8 mouse cellular contexts compared by ENCODE assay signal in the genomic region with DNA sequence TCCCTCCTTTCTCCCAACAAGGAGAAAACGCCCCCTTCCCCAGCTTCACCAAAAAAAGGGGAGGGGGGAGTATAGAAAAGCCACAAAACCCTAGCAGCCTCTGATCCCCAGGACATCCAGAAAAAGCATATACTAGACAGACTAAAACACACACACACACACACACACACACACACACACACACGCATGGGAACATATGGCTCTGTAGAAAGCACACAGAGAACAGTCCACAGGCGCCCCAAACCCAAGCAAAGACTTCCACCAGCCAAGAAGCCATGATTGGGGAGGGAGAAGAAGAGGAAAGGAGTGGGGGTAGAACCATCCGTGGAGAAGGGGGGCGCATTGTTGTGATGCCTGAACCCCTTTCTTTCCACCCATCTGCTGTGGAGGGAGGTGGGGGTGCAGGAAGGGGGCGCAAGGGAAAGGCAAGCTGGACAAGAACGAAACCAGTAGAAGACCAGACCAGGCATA. TPM values are rescaled to one million over a fixed set of nuclear protein-coding genes. Genes with fewer than 3 reads are reported as not detected.
DNase-seq lines count a peak whose midpoint lies in the region; ATAC-seq lines count a peak whose summit lies in the region.

No protein-coding gene starts in this region.

- peak overlapping the region; percentile 94 for H3K27ac ChIP-seq in heart, embryonic 10.5 days
- H3K27ac ChIP-seq in embryonic facial prominence, embryonic 15.5 days (replicated peaks), result peak overlapping the region; percentile 92
- H3K27ac ChIP-seq in hindbrain, embryonic 16.5 days (ENCODE audit: low read depth, low read length), result peak overlapping the region; percentile 85
- H3K27ac ChIP-seq in liver, embryonic 15.5 days (replicated peaks), result no peak overlapping the region
- peak overlapping the region; percentile 94; the same call in 1 of the 2 replicates for H3K27ac ChIP-seq in stomach, embryonic 15.5 days

- H3K4me3 ChIP-seq in heart, embryonic 10.5 days, result peak overlapping the region; percentile 93
- H3K4me3 ChIP-seq in embryonic facial prominence, embryonic 15.5 days (replicated peaks), result peak overlapping the region; percentile 78
- H3K4me3 ChIP-seq in hindbrain, embryonic 16.5 days (ENCODE audit: low read length), result peak overlapping the region; percentile 66
- H3K4me3 ChIP-seq in liver, embryonic 15.5 days (replicated peaks), result peak overlapping the region; percentile 56
- H3K4me3 ChIP-seq in stomach, embryonic 15.5 days (replicated peaks), result peak overlapping the region; percentile 77

- H3K9me3 ChIP-seq in heart, embryonic 10.5 days, result no peaks in the 10 kb centered on the region
- no peaks in the 10 kb centered on the region for H3K9me3 ChIP-seq in embryonic facial prominence, embryonic 15.5 days (replicated peaks)
- no peaks in the 10 kb centered on the region for H3K9me3 ChIP-seq in hindbrain, embryonic 16.5 days (ENCODE audit: control insufficient read depth, low read length)
- no peaks in the 10 kb centered on the region for H3K9me3 ChIP-seq in liver, embryonic 15.5 days (replicated peaks)
- no peaks in the 10 kb centered on the region for H3K9me3 ChIP-seq in stomach, embryonic 15.5 days

- peaks cover 7% of the 10 kb centered on the region; the same call in 1 of the 2 replicates for H3K27me3 ChIP-seq in heart, embryonic 10.5 days (ENCODE audit: insufficient read depth, poor library complexity, severe bottlenecking)
- no peaks in the 10 kb centered on the region for H3K27me3 ChIP-seq in embryonic facial prominence, embryonic 15.5 days
- H3K27me3 ChIP-seq in hindbrain, embryonic 16.5 days (replicated peaks; ENCODE audit: control insufficient read depth, insufficient read depth, low read length), result no peaks in the 10 kb centered on the region
- peaks cover 63% of the 10 kb centered on the region for H3K27me3 ChIP-seq in liver, embryonic 15.5 days
- no peaks in the 10 kb centered on the region for H3K27me3 ChIP-seq in stomach, embryonic 15.5 days (replicated peaks)

- no peak for DNase-seq in heart, embryonic 10.5 days (ENCODE audit: low spot score)
- DNase-seq in heart, postnatal 25 days (ENCODE audit: low spot score), result no peak
- peak; percentile 18 for DNase-seq in MN1 (ENCODE audit: low spot score)
- DNase-seq in spleen, postnatal 10 days (ENCODE audit: low spot score in 2 of 2), result no peak

- intact Hi-C loops in heart, postnatal 25 days (cut with DNase I), result loop anchor here (5.0 to 10.0 kb wide), 4 partner anchors 54 to 306 kb away; no protein-coding TSS in a partner anchor

- H3K36me3 ChIP-seq in heart, embryonic 10.5 days, result no peaks in the 10 kb centered on the region
- no peaks in the 10 kb centered on the region for H3K36me3 ChIP-seq in embryonic facial prominence, embryonic 15.5 days
- H3K36me3 ChIP-seq in hindbrain, embryonic 16.5 days (ENCODE audit: control insufficient read depth, insufficient read depth, low read length), result no peaks in the 10 kb centered on the region
- no peaks in the 10 kb centered on the region for H3K36me3 ChIP-seq in liver, embryonic 15.5 days (replicated peaks)
- no peaks in the 10 kb centered on the region for H3K36me3 ChIP-seq in stomach, embryonic 15.5 days

- peak overlapping the region; percentile 81 for H3K9ac ChIP-seq in embryonic facial prominence, embryonic 15.5 days
- H3K9ac ChIP-seq in hindbrain, embryonic 16.5 days (ENCODE audit: low read depth, low read length), result peak overlapping the region; percentile 78
- no peak overlapping the region for H3K9ac ChIP-seq in liver, embryonic 15.5 days
- peak overlapping the region; percentile 74; the same call in 1 of the 2 replicates for H3K9ac ChIP-seq in stomach, embryonic 15.5 days

- no peak for ATAC-seq in embryonic facial prominence, embryonic 15.5 days (ENCODE audit: insufficient number of reproducible peaks, low FRiP score, low TSS enrichment, low read depth)
- no peak for ATAC-seq in hindbrain, embryonic 16.5 days
- ATAC-seq in liver, embryonic 15.5 days (ENCODE audit: insufficient read depth), result no peak
- no peak for ATAC-seq in stomach, embryonic 15.5 days (ENCODE audit: insufficient read depth, low FRiP score, low read depth)

- peak overlapping the region; percentile 82 for H3K4me2 ChIP-seq in embryonic facial prominence, embryonic 15.5 days (replicated peaks)
- H3K4me2 ChIP-seq in hindbrain, embryonic 16.5 days (ENCODE audit: low read length), result peak overlapping the region; percentile 67
- peak overlapping the region; percentile 67 for H3K4me2 ChIP-seq in liver, embryonic 15.5 days
- peak overlapping the region; percentile 90 for H3K4me2 ChIP-seq in stomach, embryonic 15.5 days

- WGBS in heart, embryonic 10.5 days, result 8% methylated on average over 6 of the region's 7 CpGs
- WGBS in embryonic facial prominence, embryonic 15.5 days, result 3% methylated on average over 6 of the region's 7 CpGs
- 1% methylated on average over 7 of the region's 7 CpGs for WGBS in hindbrain, embryonic 16.5 days
- WGBS in liver, embryonic 15.5 days (ENCODE audit: insufficient replicate concordance), result 14% methylated on average over 7 of the region's 7 CpGs
- WGBS in stomach, embryonic 15.5 days, result 4% methylated on average over 5 of the region's 7 CpGs

- peaks cover 34% of the 10 kb centered on the region for H3K4me1 ChIP-seq in heart, embryonic 10.5 days
- H3K4me1 ChIP-seq in embryonic facial prominence, embryonic 15.5 days, result peaks cover 29% of the 10 kb centered on the region
- peaks cover 13% of the 10 kb centered on the region for H3K4me1 ChIP-seq in hindbrain, embryonic 16.5 days (ENCODE audit: control insufficient read depth, insufficient read depth, low read depth, low read length)
- 0 out of 2 replicates have a peak, but pooled peaks cover 10% of the 10 kb centered on the region for H3K4me1 ChIP-seq in liver, embryonic 15.5 days (replicated peaks)
- peaks cover 12% of the 10 kb centered on the region for H3K4me1 ChIP-seq in stomach, embryonic 15.5 days

RNA-seq across cellular contexts. Expression of gene Auts2, which starts 2.3 kb away (rescaled TPM):
- 18.3 and 24.7 TPM in 2 replicates for polyA plus RNA-seq in heart, embryonic 10.5 days (2016; fragmentation: Nextera tagmentation; extraction: Ambion mirVana)
- total RNA-seq in heart, postnatal 25 days (2021), result 10 to 100 TPM; 33.6 to 43.8 TPM
- 39.7 and 45.3 TPM in 2 replicates for polyA plus RNA-seq in embryonic facial prominence, embryonic 15.5 days (2015; fragmentation: Nextera tagmentation; extraction: Ambion mirVana)
- polyA plus RNA-seq in hindbrain, embryonic 16.5 days (2015; fragmentation: Nextera tagmentation; extraction: Ambion mirVana), result 43.2 and 53.4 TPM in 2 replicates
- polyA plus RNA-seq in liver, embryonic 15.5 days (2015; fragmentation: Nextera tagmentation; extraction: Ambion mirVana), result 1.4 and 1.6 TPM in 2 replicates
- 25.5 and 26.2 TPM in 2 replicates for polyA plus RNA-seq in stomach, embryonic 15.5 days (2015; fragmentation: Nextera tagmentation; extraction: Ambion mirVana)
